Mouse (Mus musculus) embryonic facial prominence, embryonic 13.5 days (tissue): ENCODE results near the gene Thbd. TPM values are rescaled to one million over a fixed set of nuclear protein-coding genes. Genes with fewer than 3 reads are reported as not detected.

ENCODE experiments used
- ATAC-seq: fragments of 200-750 bp; cut with Nextera tagmentation; 2 replicates; pipeline ENCODE4 v1.8.0; 2017; ENCODE audit warnings: low read depth; ENCODE audit not compliant: insufficient number of reproducible peaks, insufficient read depth, low FRiP score, low TSS enrichment
- H3K27ac ChIP-seq: fragments of 300-500 bp; sonication (generic); 2 replicates; pipeline ENCODE4 v1.5.1; 2015; ENCODE audit warnings: moderate library complexity, mild to moderate bottlenecking, inconsistent platforms
- H3K27me3 ChIP-seq: fragments of 300-500 bp; sonication (generic); 2 replicates; pipeline ENCODE4 v1.6.1; 2015; ENCODE audit warnings: mild to moderate bottlenecking, inconsistent platforms
- H3K36me3 ChIP-seq: fragments of 300-500 bp; sonication (generic); 2 replicates; pipeline ENCODE4 v1.6.1; 2015; ENCODE audit warnings: mild to moderate bottlenecking, inconsistent platforms
- H3K4me1 ChIP-seq: fragments of 300-500 bp; sonication (generic); 2 replicates; pipeline ENCODE4 v1.6.1; 2015; ENCODE audit warnings: inconsistent platforms
- H3K4me2 ChIP-seq: fragments of 300-500 bp; sonication (generic); 2 replicates; pipeline ENCODE4 v1.6.1; 2015; ENCODE audit warnings: moderate library complexity, mild to moderate bottlenecking, inconsistent platforms
- H3K4me3 ChIP-seq: fragments of 300-500 bp; sonication (generic); 2 replicates; pipeline ENCODE4 v1.5.1; 2015; ENCODE audit warnings: mild to moderate bottlenecking, inconsistent platforms
- H3K9ac ChIP-seq: fragments of 300-500 bp; sonication (generic); 2 replicates; pipeline ENCODE4 v1.6.1; 2015; ENCODE audit warnings: mild to moderate bottlenecking, inconsistent platforms
- H3K9me3 ChIP-seq: fragments of 300-500 bp; sonication (generic); 2 replicates; pipeline ENCODE4 v1.6.1; 2016; ENCODE audit warnings: inconsistent platforms
- WGBS: fragments of 180-500 bp; shearing (Covaris S2); methylation state at CpG from one replicate; pipeline ENCODE4 v1.1.7; 2015; ENCODE audit warnings: mixed read lengths; 5-methylcytosine and 5-hydroxymethylcytosine counted together
- polyA plus RNA-seq: library from polyadenylated mRNA; unstranded; fragments of >200 nt; fragmentation: Nextera tagmentation; extraction: Ambion mirVana; gene quantifications from 2 replicates; pipeline ENCODE4 v1.2.1, GENCODE M21; 2015

The Thbd gene
- polyA plus RNA-seq, 1 experiment from 2014 or later, result 8.5 TPM

DNA sequence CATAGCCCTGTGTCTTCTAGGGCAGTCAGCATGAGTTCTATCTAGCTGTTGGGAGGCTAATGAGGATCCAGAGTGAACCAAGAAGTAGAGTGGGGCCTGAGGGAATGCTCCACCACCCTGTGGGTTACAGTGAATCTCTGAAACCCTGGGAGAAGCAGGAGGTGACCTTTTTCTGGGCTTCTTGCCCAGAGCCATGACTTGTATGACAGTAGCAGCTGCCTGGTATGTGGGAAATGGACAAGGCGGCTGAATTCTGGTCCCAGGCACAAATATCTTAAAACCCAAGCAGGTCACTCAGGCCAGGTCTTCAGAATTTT lies 10.2 kb downstream of the Thbd start:
- Histone ChIP-seq H3K4me2 (0 out of 2 replicates have a peak overlapping the region, but pooled peaks have one; percentile 92), H3K27me3 (peaks cover 56% of the 10 kb centered on the region), H3K4me1 (peaks cover 10% of the 10 kb centered on the region), H3K9ac (no peak overlapping the region), H3K9me3 (no peaks in the 10 kb centered on the region), H3K36me3 (no peaks in the 10 kb centered on the region), H3K4me3 (no peak overlapping the region), H3K27ac (no peak overlapping the region)
- WGBS, result 85% methylated on average over 1 of the region's 1 CpGs
- no peak for ATAC-seq

DNA sequence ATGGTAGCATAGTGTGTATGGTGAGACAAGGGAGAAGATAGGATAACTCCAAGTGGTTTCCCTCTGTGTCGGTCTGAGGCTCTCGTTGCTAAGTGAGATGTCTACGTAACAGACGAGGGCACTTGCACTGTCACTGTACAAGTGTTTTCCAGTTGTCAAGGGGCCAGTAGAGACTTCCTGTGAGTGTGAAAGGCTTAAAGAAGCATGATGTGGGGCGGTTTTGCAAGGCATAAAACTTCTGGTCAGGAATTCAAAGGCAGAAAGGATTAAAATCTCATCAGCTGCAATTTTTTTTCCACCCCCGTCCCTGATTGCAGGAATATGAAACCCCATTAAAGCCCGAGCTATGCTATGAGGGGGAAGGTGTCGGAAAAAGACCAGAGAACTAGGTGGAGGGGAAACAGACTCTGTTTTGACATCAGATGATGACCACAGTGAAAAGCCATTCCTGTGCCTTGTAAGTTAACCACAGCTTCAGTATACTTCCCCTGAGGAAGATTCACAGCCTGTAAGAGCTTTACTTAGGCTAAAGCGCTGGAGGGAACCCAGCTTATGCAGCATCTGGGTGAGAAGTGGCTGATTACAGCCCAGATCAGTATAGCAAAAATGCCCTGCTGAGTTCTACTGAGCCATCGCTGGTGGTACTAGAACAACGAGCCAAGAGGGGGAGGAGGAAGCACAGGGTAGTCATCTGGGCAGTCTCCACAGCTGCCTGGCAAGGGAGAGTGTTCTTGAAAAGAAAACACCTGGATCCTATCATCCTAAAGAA lies 10.8 kb downstream of the Thbd start:
- ATAC-seq, result no peak
- no peak overlapping the region for H3K4me3 ChIP-seq
- no peaks in the 10 kb centered on the region for H3K9me3 ChIP-seq
- H3K27ac ChIP-seq, result no peak overlapping the region
- peaks cover 56% of the 10 kb centered on the region for H3K27me3 ChIP-seq
- H3K9ac ChIP-seq, result no peak overlapping the region
- 53% methylated on average over 11 of the region's 11 CpGs for WGBS
- no peaks in the 10 kb centered on the region for H3K36me3 ChIP-seq
- peak overlapping the region; percentile 92 for H3K4me2 ChIP-seq
- H3K4me1 ChIP-seq, result peaks cover 10% of the 10 kb centered on the region

DNA sequence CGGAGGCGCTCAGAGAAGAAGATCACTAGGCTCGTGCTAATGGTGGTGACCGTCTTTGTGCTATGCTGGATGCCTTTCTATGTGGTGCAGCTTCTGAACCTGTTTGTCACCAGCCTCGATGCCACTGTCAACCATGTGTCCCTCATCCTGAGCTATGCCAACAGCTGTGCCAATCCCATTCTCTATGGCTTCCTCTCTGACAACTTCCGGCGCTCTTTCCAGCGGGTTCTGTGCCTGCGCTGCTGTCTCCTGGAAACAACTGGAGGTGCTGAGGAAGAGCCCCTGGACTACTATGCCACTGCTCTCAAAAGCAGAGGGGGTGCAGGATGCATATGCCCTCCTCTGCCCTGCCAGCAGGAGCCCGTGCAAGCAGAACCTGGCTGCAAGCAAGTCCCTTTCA lies 11.8 kb downstream of the Thbd start:
- 71% methylated on average over 10 of the region's 10 CpGs for WGBS
- H3K4me2 ChIP-seq, result peak overlapping the region; percentile 92
- H3K9ac ChIP-seq, result no peak overlapping the region
- no peak overlapping the region for H3K27ac ChIP-seq
- peaks cover 60% of the 10 kb centered on the region for H3K27me3 ChIP-seq
- peaks cover 10% of the 10 kb centered on the region for H3K4me1 ChIP-seq
- ATAC-seq, result no peak
- no peaks in the 10 kb centered on the region for H3K9me3 ChIP-seq
- H3K36me3 ChIP-seq, result no peaks in the 10 kb centered on the region
- H3K4me3 ChIP-seq, result peak overlapping the region; percentile 51

DNA sequence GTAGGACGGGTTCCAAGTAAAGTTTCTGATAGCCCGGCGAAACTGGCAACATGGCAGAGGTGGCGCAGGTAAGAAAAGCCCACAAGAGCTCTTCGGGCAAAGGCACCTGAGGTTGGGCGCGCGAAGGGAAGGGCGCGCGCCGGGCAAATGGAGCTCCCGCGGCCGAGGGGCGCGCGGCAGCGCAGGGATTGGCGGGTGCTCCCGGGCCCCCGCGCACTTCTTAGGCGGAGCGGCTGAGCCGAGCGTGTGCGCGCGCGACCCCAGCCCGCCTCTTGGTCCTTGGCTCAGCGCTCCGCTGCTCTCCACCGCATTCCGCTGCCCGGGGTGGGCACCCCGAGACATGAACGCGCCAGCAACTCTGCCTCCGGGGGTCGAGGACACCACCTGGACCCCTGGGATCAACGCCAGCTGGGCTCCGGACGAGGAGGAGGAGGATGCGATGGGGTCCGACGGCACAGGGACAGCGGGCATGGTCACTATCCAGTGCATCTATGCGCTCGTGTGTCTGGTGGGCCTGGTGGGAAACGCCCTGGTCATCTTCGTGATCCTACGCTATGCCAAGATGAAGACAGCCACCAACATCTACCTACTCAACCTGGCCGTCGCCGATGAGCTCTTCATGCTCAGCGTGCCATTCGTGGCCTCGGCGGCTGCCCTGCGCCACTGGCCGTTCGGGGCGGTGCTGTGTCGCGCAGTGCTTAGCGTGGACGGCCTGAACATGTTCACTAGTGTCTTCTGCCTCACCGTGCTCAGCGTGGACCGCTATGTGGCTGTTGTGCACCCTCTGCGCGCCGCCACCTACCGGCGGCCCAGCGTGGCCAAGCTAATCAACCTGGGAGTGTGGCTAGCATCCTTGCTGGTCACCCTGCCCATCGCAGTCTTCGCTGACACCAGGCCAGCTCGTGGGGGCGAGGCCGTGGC lies 12.6 kb downstream of the Thbd start, which contains the start of gene Sstr4:
TSS of gene Sstr4 (plus strand) at position 214 of the 921 bp plus-strand sequence.
- Histone ChIP-seq H3K9me3 (no peaks in the 10 kb centered on the region), H3K4me1 (peaks cover 10% of the 10 kb centered on the region), H3K36me3 (no peaks in the 10 kb centered on the region), H3K27me3 (peaks cover 57% of the 10 kb centered on the region), H3K27ac (no peak within 1 kb of the TSS), H3K4me3 (peak within 1 kb of the TSS; percentile 51), H3K9ac (peak within 1 kb of the TSS; percentile 60), H3K4me2 (peak within 1 kb of the TSS; percentile 92)
- 4% methylated on average over 75 of the region's 83 CpGs for whole genome bisulfite sequencing
- ATAC-seq, result peak; percentile 62; the same call in 1 of the 2 replicates

DNA sequence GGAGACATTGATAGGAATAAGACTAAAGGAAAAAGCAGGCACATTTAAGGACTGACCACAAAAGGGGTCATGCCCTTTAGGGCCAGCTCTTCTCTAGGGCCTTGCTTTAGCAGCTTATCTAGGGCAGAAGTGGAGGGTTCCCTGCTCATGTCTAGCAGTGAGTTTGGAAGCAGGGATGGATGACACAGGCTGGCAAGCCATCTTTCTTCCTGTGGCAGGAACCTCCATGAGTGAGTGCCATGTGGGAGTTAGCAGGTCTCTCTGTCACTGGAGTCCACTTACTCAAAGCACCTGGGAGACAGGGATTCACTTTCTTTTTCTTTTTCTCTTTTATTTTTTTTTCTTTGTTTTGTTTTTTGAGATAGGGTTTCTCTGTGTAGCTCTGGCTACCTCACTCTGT lies 14.1 kb downstream of the Thbd start:
- no peak overlapping the region for H3K9ac ChIP-seq
- H3K36me3 ChIP-seq, result no peaks in the 10 kb centered on the region
- peaks cover 10% of the 10 kb centered on the region for H3K4me1 ChIP-seq
- H3K4me3 ChIP-seq, result no peak overlapping the region
- H3K27ac ChIP-seq, result no peak overlapping the region
- H3K27me3 ChIP-seq, result peaks cover 53% of the 10 kb centered on the region
- no peak for ATAC-seq
- H3K9me3 ChIP-seq, result no peaks in the 10 kb centered on the region
- no peak overlapping the region for H3K4me2 ChIP-seq

DNA sequence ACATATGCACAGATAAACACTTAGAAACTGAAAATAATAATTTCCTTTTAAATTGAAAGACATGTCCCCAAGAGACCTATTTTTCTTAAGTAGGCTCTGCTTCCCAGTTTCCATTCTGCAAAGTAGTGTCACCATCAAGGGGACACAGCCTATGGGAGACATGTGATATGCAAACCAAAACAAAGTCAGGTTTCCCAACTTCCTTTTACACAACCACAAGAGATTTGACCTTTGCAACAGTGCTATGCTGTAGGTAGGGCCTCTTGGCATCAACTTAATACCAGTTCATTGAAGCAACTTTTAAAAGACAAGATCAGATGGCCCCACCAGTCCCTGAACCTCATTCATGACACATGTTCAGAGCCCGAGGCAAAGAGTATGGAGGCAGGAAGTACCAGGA lies 14.8 kb downstream of the Thbd start:
- peaks cover 10% of the 10 kb centered on the region for H3K4me1 ChIP-seq
- no peaks in the 10 kb centered on the region for H3K9me3 ChIP-seq
- no peak overlapping the region for H3K4me2 ChIP-seq
- no peak overlapping the region for H3K27ac ChIP-seq
- H3K9ac ChIP-seq, result no peak overlapping the region
- no peak overlapping the region for H3K4me3 ChIP-seq
- ATAC-seq, result no peak
- 54% methylated on average over 1 of the region's 1 CpGs for WGBS
- H3K36me3 ChIP-seq, result no peaks in the 10 kb centered on the region
- H3K27me3 ChIP-seq, result peaks cover 51% of the 10 kb centered on the region

DNA sequence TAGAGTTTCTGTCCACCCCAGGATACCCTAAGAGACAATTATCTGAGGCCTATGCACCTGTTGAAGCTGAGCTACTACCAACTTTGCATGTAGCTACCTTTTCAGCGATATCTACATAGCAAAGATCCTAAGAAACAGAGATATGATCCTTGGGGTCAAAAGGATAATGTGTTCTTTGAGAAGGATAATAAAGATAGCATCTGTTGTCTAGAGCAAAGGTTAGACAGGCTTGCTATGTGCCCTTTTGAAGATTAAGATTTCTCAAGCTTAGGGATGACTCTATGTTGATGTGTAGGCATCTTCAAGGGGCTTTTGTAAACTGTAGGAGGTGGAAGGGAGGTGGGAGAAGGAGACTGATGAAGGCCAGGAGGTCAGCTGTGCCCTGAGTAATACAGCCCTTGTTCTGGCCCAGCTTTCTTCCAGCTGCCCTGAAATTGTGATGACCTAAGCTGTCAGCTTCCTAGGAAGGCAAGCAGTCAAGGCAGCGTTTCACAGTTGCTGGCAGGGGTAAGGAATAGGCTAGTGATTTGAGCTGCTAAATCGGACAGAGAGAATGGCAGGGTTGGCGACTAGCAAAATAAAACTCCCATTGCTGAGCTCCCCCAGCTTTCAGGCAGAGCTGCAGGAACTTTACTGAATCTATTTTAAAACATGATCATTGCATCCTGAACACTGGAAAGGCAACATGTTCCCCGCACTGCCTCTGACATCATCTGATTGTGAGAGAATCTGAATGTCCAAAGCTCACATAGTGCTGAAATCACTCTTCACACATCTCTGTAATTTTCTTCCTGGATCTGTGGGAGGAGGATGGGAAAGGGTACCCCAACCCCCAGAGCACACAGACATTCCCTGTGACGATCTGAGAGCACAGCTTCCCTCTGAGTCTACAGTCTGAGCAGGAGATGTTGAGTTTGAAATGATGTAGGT lies 20.1 kb downstream of the Thbd start:
- no peaks in the 10 kb centered on the region for H3K9me3 ChIP-seq
- WGBS, result 72% methylated on average over 6 of the region's 6 CpGs
- peaks cover 6% of the 10 kb centered on the region for H3K4me1 ChIP-seq
- no peak for ATAC-seq
- no peak overlapping the region for H3K27ac ChIP-seq
- no peak overlapping the region for H3K4me3 ChIP-seq
- H3K4me2 ChIP-seq, result no peak overlapping the region
- H3K9ac ChIP-seq, result no peak overlapping the region
- 0 out of 2 replicates have a peak, but pooled peaks cover 4% of the 10 kb centered on the region for H3K27me3 ChIP-seq
- no peaks in the 10 kb centered on the region for H3K36me3 ChIP-seq

DNA sequence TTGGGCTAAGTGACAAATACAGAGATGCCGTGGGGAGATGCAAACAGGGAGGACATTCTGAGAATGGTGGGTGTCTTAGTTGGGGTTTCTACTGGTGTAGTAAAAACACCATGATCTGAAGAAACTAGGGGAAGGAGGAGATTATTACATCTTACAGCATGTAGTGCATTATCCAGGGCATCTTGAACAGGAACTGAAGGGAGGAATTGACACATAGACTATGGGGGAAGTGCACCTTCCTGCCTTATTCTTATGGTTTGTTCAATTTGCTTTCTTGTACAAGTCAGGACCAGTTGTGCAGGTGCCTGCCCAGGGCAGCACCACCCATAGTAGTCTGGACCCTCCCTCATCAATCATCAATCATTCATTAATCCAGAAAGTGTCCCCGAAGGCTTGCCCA lies 21.1 kb downstream of the Thbd start:
- H3K27ac ChIP-seq, result no peak overlapping the region
- WGBS, result 81% methylated on average over 2 of the region's 2 CpGs
- ATAC-seq, result no peak
- no peaks in the 10 kb centered on the region for H3K9me3 ChIP-seq
- peaks cover 6% of the 10 kb centered on the region for H3K4me1 ChIP-seq
- 0 out of 2 replicates have a peak, but pooled peaks cover 4% of the 10 kb centered on the region for H3K27me3 ChIP-seq
- H3K4me2 ChIP-seq, result no peak overlapping the region
- H3K9ac ChIP-seq, result no peak overlapping the region
- H3K36me3 ChIP-seq, result no peaks in the 10 kb centered on the region
- H3K4me3 ChIP-seq, result no peak overlapping the region

DNA sequence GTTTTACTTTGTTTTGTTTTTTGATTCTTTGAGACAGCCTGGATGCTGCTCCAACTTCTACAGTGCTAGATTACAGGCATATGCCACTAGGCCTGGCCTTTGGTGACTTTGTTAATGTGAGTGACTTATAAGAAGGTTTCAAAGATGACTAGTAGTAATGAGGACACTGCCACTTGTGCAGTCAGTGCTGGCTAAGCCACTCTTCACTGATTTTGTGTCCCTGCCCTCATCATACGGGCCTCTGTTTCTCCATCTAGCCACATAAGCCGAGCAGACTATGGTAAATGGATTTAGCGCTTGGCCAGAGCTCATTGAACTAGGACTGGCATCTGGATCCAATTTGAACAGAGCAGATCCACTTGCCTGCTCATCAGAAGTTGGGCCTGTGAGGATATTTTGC lies 21.5 kb downstream of the Thbd start:
- Histone ChIP-seq H3K4me1 (peaks cover 6% of the 10 kb centered on the region), H3K4me3 (no peak overlapping the region), H3K27me3 (no peaks in the 10 kb centered on the region), H3K36me3 (no peaks in the 10 kb centered on the region), H3K27ac (no peak overlapping the region), H3K4me2 (no peak overlapping the region), H3K9ac (no peak overlapping the region), H3K9me3 (no peaks in the 10 kb centered on the region)
- 37% methylated on average over 3 of the region's 3 CpGs for WGBS
- no peak for ATAC-seq

DNA sequence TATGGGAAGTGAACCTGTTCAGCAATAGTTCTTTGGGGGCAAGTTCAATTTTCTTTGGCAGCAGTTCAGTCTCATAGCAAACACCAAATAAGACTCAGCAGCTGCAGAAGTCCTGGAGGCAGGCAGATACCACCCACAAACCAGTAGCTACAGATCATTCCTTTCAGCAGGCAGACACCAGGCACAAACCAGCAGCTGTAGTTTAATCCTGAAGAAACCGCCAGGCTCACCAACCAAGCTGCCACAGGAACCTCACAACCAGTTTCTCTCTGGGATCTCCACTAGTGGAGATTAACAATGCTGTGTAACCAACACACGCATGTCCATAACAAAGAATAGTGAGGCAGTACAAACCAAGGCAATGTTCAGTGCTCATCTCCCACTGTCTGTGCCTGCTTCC lies 26.9 kb downstream of the Thbd start:
- no peak overlapping the region for H3K9ac ChIP-seq
- no peak overlapping the region for H3K4me3 ChIP-seq
- H3K27ac ChIP-seq, result no peak overlapping the region
- ATAC-seq, result no peak
- H3K4me2 ChIP-seq, result no peak overlapping the region
- no peaks in the 10 kb centered on the region for H3K27me3 ChIP-seq
- 86% methylated on average over 2 of the region's 2 CpGs for WGBS
- H3K36me3 ChIP-seq, result no peaks in the 10 kb centered on the region
- H3K4me1 ChIP-seq, result no peaks in the 10 kb centered on the region; the same call in 1 of the 2 replicates
- H3K9me3 ChIP-seq, result no peaks in the 10 kb centered on the region

DNA sequence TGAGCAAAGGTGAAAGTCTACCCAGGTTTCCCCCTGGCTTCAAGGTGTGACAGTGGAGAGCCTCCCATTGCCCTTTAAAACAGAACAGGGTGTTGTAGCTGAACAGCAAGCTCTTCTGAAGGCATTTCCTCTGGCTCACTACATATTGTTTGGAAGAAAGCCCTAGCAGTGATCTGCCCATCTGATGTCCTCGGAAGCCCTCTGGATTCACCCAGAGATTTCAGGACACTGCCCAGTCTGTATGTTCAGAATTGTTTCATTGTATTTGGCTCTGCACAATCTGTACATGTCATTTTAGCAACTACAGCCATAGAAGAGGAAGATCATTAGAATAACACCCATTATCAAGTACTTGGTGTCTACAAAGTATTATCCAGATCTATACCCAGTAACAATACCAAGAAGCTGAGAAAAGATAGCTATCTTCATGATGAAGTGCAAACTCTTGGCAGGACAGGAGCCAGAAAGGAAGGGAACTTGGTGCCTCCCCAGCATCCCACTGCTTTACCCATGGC lies 28.0 kb downstream of the Thbd start:
- Histone ChIP-seq H3K36me3 (no peaks in the 10 kb centered on the region), H3K9ac (no peak overlapping the region), H3K27ac (no peak overlapping the region), H3K9me3 (no peaks in the 10 kb centered on the region), H3K4me2 (no peak overlapping the region), H3K4me1 (no peaks in the 10 kb centered on the region; the same call in 1 of the 2 replicates), H3K4me3 (no peak overlapping the region), H3K27me3 (no peaks in the 10 kb centered on the region)
- ATAC-seq, result no peak
- WGBS, result 86% methylated on average over 1 of the region's 1 CpGs
